Mouse (Mus musculus): Measurements from ENCODE around the gene Eml6. TPM values are rescaled to one million over a fixed set of nuclear protein-coding genes. Genes with fewer than 3 reads are reported as not detected.
"Not testable (repeated sequence)": the region's sequence is repeated elsewhere in the genome, so short reads cannot be mapped to it uniquely, and the experiment has no call there.

The Eml6 gene
- total RNA-seq, 2 experiments from 2014 or later = 5.6 to 5.8 TPM

GRCm38 (mm10) chr11:29861750-29862397 lies 164.0 kb downstream of the Eml6 start:
- DNase-seq (ENCODE audit: low spot score in 2 of 2) = no peak

GRCm38 (mm10) chr11:29861040-29861439 lies 164.8 kb downstream of the Eml6 start:
- DNase-seq (ENCODE audit: low spot score in 2 of 2) = no peak

- no peak for DNase-seq (ENCODE audit: low spot score in 2 of 2)
Observed at GRCm38 (mm10) chr11:29840606-29841227, 185.1 kb downstream of the Eml6 start.

GRCm38 (mm10) chr11:29839781-29840180 lies 186.1 kb downstream of the Eml6 start:
- DNase-seq (ENCODE audit: low spot score in 2 of 2) = no peak

DNA sequence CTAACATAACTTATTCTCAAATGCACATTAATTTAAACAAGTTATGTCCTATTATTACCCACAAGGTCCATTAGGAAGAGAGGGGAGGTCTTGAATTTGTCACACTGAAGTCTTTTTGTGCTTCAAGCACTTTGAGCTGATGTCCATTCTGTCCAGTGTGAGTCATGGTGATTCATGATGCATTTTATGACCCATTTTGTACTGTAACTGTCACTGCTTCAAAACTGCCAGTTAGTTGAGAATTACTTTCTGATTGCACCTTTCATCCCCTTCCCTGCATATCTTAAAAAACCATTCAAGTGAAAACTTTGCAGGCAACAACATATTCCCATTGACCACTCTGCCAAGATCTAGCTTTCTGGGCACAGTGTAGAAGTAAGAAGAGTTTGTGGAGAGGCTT lies 188.8 kb downstream of the Eml6 start:
- DNase-seq (ENCODE audit: low spot score in 2 of 2) = no peak

DNA sequence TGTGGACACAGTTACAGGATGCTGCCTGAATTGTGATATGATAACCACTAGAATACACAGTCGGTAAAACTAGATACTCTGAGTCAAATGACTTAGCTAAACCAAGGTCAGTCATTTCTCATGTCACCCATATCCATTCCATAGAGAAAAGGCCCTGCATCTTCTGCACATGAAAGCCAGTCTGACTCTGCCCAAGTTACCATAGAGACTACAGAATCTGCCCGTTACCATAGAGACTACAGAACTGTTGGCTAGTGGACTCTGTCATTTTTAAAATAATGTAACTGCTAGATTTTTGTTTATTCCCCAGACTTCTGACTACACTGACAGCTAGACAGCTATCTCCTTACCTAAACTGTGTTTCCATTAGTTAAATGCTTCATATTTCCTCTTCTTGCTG lies 198.1 kb downstream of the Eml6 start:
- DNase-seq (ENCODE audit: low spot score in 2 of 2) = no peak

GRCm38 (mm10) chr11:29826001-29826400 lies 199.8 kb downstream of the Eml6 start:
- no peak for DNase-seq (ENCODE audit: low spot score in 2 of 2)

DNA sequence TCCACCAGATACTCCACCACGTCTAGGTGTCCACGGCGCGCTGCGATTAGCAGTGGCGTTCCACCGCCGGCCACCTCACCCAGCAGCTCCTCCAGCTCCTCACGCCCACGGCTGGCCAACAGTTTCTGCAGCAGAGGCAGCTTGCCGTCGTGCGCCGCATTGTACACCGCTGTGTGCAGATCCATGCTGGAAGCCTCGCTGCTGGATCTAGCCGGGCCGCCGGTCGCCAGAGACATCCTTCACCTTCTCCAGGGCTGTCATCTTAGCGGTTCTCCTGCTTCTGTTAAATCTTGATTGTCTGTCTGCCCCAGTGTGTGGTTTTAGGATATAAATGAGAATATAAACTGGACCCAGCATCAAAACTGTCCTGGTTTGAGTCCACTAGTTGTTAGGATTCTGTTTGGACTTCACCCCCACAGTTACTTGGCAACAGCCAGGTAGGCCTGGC lies 200.5 kb downstream of the Eml6 start, which contains the start of gene 4931440F15Rik:
4931440F15Rik (minus strand) TSS at position 398 of the 448 bp plus-strand sequence.
- not testable (repeated sequence) for DNase-seq (ENCODE audit: low spot score in 2 of 2)

DNA sequence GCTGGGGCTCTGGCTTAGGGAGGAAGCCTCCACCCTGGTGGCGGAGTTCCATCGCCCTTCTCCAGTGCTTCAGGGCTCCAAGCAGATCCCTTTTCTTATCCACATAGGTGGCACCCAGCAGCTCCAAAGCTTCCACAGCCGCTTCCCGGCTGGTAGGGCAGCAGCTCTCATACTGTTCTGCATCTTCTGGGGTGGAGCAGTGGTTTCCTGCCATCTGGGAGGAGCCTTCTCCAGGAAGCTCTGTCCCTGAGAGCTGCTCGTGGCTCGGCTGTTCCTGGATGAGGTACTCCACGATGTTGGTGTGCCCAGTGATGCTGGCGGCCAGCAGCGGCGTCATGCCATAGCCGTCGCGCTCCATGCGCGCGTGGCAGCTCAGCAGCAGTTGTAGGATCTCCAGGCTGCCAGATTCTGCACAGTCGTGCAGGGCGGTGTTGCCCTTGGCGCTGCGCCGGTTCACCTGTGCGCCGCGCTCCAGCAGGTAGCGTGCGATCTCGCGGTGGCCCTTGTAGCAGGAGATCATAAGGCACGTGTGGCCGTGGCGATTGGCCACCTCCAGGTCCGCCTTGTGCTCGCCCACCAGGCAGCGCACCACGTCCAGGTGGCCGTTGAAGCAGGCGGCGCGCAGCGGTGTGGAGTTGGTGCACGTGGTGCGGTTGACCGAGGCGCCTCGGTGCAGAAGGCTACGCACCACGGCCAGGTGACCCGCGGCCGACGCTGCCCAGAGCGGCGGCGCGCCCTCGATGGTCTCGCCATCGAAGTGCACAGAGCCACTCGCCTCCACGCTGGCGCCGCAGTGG lies 201.2 kb downstream of the Eml6 start:
- not testable (repeated sequence) for DNase-seq (ENCODE audit: low spot score in 2 of 2)

GRCm38 (mm10) chr11:29823141-29823540 lies 202.7 kb downstream of the Eml6 start:
- DNase-seq (ENCODE audit: low spot score in 2 of 2) = no peak

- DNase-seq (ENCODE audit: low spot score in 2 of 2) = no peak
Observed at GRCm38 (mm10) chr11:29815670-29816069, 210.2 kb downstream of the Eml6 start.

- no peak for DNase-seq (ENCODE audit: low spot score in 2 of 2)
Observed at GRCm38 (mm10) chr11:29815261-29815660, 210.6 kb downstream of the Eml6 start.

DNA sequence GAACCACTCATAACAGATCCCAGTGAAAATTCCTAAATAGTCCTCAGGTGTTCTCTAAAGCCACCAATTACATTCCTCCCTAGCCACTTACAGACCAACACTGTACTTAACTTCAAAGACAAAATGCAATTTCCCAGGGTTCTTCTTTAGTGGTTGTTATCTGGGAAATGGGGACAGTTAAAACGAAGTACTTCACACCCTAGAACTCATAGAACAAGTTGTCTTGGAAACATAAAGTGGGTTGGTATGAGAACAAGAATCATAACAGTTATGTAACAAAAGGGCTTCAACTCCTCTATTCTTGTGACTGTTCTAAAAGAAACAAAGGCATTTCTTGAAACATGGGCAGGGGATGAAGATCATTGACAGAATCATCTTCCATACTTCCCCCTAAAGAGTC lies 212.6 kb downstream of the Eml6 start:
- DNase-seq (ENCODE audit: low spot score in 2 of 2) = no peak

- no peak for DNase-seq (ENCODE audit: low spot score in 2 of 2)
Observed at GRCm38 (mm10) chr11:29812475-29812874, 213.4 kb downstream of the Eml6 start.

GRCm38 (mm10) chr11:29810324-29810723 lies 215.5 kb downstream of the Eml6 start:
- DNase-seq (ENCODE audit: low spot score in 2 of 2) = no peak

GRCm38 (mm10) chr11:29808981-29809589 lies 216.7 kb downstream of the Eml6 start:
- DNase-seq (ENCODE audit: low spot score in 2 of 2) = no peak

DNA sequence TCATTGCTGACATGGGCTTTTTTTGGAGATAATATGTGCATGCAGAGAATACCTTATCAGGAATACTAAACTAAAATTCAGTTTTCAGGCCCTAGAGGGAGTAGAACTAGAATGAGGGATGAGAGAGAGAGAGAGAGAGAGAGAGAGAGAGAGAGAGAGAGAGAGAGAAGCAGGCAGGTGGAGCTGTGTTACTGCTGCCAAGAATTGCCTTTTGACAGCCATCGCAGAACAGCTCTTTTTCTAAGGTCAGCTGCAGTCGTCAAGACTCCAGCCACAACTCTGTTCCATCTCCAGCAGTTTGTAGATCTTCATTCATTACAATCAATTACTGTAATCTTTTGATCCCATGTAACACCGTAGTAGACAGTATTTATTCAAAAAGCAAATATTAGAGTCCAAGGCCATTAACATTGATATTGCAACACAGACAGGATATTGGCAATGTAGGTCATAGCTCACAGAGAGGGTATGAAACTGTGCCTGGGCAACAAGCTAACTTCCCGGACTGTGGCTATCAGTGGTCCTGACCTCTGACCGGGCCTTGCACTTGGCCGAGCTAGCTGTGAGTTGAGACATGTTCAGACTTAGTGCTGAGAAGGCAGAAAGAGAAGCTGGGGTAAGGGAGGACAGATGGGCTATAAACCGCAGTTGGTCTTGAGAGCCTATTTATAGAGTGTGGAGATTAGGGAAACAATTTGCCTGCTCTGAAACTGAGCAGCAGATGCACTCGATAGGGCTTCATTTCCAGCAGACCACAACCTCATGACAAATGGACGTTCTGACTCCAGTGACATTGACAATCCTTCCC lies 217.5 kb downstream of the Eml6 start:
- DNase-seq (ENCODE audit: low spot score in 2 of 2) = no peak

DNA sequence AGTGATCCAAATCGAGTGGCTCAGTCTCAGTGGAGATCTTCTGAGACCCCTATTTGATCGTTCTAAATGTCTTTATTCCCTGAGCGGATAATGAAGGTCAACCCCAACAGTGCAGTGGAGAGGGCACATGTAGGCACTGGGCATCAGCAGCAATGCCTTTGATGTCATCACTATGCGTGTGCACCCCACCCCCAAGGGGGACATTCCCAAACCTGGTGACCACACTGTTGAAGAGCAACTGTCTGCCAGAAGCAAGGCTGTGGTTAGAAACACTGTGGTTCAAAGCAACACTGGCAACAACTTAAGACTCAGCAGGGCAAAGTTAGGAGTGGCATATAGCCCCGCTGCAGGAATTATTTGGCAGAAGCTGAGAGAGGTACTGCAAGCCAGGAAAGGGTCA lies 218.5 kb downstream of the Eml6 start:
- no peak for DNase-seq (ENCODE audit: low spot score in 2 of 2)

DNA sequence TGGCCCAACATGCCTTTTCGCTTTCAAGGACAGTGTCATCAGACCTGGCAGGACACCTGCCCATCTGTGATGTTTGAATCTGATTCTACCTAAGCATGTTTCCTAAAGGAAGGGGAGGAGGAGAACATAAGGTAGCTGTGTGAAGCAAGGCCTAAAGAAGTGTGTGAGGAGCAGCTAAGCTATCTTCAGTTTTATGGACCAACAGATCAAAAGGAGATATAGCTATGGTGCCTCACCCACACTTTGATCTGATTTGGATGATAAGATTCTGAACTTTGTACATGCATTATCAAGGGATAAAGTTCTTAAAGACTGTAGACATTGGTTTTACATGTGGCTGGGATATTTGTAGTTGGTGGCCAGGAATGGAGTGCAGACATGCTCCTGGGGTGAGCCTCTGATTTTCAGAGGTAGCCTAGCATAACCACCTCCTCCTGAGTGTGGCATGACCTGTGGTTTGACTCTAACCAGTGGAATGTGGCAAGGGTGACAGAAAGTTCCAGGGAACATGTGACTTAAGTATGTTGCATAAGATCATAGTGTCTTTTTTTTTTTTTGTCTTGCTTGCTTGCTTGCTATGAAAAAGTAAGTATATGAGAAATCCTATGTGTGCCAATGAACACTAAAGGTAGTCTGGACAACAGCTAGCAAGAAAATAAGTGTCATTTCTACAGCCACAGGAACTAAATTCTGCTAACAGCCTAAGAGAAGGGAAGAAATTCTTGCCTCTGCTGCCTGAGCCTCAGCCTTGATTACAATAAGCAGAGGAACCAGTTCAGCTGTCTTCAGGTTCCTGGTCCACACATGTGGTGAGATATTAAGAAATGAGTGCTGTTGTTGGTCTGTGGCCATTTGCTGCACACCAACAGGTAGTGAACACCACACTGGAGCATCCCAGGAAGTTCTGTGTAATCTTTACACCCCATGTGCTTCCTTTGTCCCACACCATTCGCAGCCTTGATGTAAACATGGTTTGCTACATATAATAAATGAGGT lies 224.1 kb downstream of the Eml6 start:
- no peak for DNase-seq (ENCODE audit: low spot score in 2 of 2)

DNA sequence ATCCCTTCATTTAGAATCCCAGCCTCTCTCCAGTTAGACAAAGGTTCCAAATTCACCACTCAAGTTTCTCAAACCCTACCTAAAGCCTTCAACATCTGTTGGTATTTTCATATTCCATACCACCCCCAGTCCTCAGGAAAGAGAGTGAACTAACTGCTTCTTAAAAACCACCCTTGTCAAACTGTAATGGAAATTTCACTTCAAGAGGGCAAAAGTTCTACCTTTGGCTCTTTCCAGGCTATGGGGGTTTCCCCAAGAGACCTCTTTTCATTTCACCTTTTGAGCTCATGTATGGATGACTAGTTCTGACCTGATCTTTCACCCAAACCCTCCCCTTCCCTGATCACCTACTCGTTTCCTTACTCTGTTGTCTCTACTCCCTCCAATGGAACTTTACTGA lies 226.0 kb downstream of the Eml6 start:
- no peak for DNase-seq (ENCODE audit: low spot score in 2 of 2)
